Mouse (Mus musculus) midbrain, embryonic 10.5 days (tissue): ENCODE results near the gene Hand1. TPM values are rescaled to one million over a fixed set of nuclear protein-coding genes. Genes with fewer than 3 reads are reported as not detected.

Source experiments
- DNase-seq: peaks from one replicate; pipeline ENCODE4 v3.0.0-alpha.2; 2017; ENCODE audit warnings: low spot score
- H3K27ac ChIP-seq: fragments of 300-500 bp; sonication (generic); replicated peaks from 2 replicates; pipeline ENCODE4 v1.5.1; 2016; ENCODE audit warnings: mild to moderate bottlenecking
- H3K27me3 ChIP-seq: fragments of 300-500 bp; sonication (generic); 2 replicates; pipeline ENCODE4 v1.6.1; 2016; ENCODE audit warnings: low read depth, mild to moderate bottlenecking; ENCODE audit not compliant: poor library complexity, severe bottlenecking
- H3K36me3 ChIP-seq: fragments of 300-500 bp; sonication (generic); 2 replicates; pipeline ENCODE4 v1.6.1; 2016; ENCODE audit warnings: mild to moderate bottlenecking, moderate library complexity
- H3K4me1 ChIP-seq: fragments of 300-500 bp; sonication (generic); 2 replicates; pipeline ENCODE4 v1.6.1; 2016
- H3K4me3 ChIP-seq: fragments of 300-500 bp; sonication (generic); 2 replicates; pipeline ENCODE4 v1.5.1; 2016; ENCODE audit warnings: mild to moderate bottlenecking, moderate library complexity
- H3K9me3 ChIP-seq: fragments of 300-500 bp; sonication (generic); replicated peaks from 2 replicates; pipeline ENCODE4 v1.6.1; 2016; ENCODE audit warnings: mild to moderate bottlenecking
- whole genome bisulfite sequencing: fragments of 180-500 bp; shearing (Covaris S2); methylation state at CpG from one replicate; pipeline ENCODE4 v1.1.7; 2016; 5-methylcytosine and 5-hydroxymethylcytosine counted together
- polyA plus RNA-seq: library from polyadenylated mRNA; unstranded; fragments of >200 nt; fragmentation: Nextera tagmentation; extraction: Ambion mirVana; gene quantifications from 2 replicates; pipeline ENCODE4 v1.2.1, GENCODE M21; 2016

Gene Hand1
- polyA plus RNA-seq, 1 experiment from 2014 or later, result not detected

DNA sequence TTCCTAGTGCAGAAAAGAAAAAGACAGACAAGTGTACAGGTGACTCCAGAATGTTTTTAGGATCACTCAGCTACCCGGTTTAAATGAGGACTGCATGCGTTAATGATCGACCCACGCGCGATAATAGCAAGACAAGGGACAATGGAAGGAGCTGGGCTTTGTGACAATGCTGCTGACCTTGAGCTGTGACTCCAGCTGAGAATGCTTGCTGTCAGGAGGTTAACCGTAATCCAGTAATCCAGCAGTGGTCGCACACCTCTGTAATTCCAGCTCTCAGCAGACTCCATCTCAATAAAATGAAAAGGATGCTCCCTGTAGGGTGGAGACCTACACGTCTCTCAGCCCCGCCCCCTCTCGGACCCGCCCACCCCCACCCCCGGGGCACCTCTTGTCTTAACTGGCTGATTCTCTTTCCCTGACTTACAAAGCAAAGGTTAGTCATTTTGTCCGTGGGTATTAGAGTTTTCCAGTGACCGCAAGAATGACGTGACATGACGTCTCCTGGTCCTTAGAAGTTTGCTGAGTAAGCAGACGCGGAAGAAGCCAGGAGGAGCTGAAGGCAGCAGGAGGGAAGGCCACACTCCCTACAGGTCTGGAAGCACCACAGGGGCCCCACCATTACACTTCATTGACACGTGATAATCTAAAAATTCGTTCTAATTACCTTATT lies 41.6 kb downstream of the Hand1 start:
- H3K36me3 ChIP-seq, result no peaks in the 10 kb centered on the region
- peaks cover 29% of the 10 kb centered on the region for H3K4me1 ChIP-seq
- no peak overlapping the region for H3K4me3 ChIP-seq
- H3K27me3 ChIP-seq, result no peaks in the 10 kb centered on the region
- WGBS, result 33% methylated on average over 21 of the region's 21 CpGs
- H3K9me3 ChIP-seq, result no peaks in the 10 kb centered on the region
- no peak overlapping the region for H3K27ac ChIP-seq
- DNase-seq, result no peak

DNA sequence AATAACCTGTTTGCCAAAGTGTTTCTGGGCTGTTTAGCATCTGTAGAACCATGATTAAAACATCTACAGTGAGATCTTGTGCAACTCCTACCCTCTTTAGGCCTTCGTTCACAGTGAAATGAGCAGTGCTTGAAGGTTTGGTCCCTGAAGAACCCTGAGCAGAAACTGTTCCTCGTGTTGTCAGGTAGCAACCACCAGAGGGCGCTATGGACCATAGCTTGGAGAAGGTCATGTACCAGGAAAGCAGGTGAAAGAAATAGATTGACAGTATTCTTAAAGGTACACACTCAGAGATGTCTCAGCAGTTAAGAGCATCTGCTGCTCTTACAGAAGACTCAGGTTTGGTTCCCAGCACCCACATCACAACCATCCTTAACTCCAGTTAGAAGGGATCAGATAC lies 44.7 kb downstream of the Hand1 start:
- peak overlapping the region; percentile 81; the same call in 1 of the 2 replicates for H3K27ac ChIP-seq
- DNase-seq, result no peak
- H3K4me1 ChIP-seq, result peaks cover 30% of the 10 kb centered on the region
- WGBS, result 42% methylated on average over 3 of the region's 3 CpGs
- H3K36me3 ChIP-seq, result peaks cover 23% of the 10 kb centered on the region
- no peak overlapping the region for H3K4me3 ChIP-seq
- H3K27me3 ChIP-seq, result peaks cover 11% of the 10 kb centered on the region; the same call in 1 of the 2 replicates
- H3K9me3 ChIP-seq, result no peaks in the 10 kb centered on the region

DNA sequence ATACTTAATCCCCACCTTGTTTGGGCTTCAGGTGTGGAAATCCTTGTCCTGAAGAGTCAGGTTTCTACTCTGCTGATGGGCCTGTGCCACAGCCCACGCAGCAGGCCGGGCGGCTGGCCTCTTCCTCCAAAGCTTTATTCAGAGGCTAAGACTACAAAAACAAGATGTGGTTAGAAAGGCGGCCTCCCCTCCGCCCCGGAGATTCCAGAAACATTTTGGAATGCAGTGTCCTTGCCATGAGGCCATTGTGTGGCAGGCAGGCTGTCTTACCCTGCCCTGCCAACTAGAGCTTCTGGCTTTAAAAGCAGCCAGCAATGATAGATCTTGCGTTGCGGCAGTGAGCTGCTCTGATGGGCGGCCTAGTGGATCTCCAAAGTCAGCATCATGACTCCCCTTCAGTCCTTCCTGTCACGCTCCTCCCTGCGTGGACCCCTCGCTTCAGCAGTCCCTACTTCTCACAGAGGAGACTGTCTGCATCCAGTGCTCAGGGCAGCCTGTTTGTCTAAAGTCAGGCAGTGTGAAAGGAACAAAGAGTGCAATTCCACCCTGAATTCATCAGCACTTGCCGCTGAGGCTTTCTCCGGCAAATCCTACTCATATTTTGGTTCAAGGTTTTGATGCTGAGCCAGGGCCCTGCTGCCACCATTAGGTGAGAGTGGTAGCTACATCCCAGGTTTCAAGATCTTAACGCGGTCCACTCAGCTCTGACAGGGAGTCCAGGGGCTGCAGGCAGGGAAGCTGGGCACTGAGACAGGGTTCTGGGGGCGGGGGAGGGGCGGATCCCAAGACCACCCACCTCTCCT lies 45.8 kb downstream of the Hand1 start:
- WGBS, result 26% methylated on average over 18 of the region's 18 CpGs
- peak; percentile 52 for DNase-seq
- peaks cover 29% of the 10 kb centered on the region for H3K36me3 ChIP-seq

DNA sequence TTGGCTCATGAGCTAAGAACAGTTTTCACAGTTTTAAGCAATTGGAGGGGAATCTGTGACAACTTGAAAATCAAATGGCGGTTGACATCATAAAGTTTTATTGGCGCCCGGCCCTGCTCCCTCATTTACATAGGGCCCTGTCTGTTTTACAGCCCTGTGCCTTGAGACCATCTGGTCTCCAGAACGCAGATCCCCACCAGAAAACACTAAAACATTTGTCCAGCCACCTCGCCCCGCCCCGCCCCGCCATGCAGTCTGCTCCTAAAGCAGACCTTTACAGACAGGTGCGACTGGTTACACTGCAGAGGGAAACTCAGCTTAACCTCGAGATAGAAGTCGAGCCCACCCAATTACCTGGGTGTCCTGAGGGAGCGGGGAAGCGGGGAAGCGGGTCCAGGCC lies 52.8 kb downstream of the Hand1 start:
- peaks cover 36% of the 10 kb centered on the region for H3K4me1 ChIP-seq
- WGBS, result 94% methylated on average over 14 of the region's 14 CpGs
- H3K9me3 ChIP-seq, result no peaks in the 10 kb centered on the region
- no peak overlapping the region for H3K4me3 ChIP-seq
- DNase-seq, result no peak
- H3K27ac ChIP-seq, result no peak overlapping the region
- H3K36me3 ChIP-seq, result peaks cover 31% of the 10 kb centered on the region
- H3K27me3 ChIP-seq, result peaks cover 31% of the 10 kb centered on the region

More for the DNA sequence above, 45.8 kb downstream of the Hand1 start:
- Histone ChIP-seq H3K4me3 (peak overlapping the region; percentile 21; the same call in 1 of the 2 replicates), H3K27me3 (peaks cover 11% of the 10 kb centered on the region; the same call in 1 of the 2 replicates), H3K9me3 (no peaks in the 10 kb centered on the region), H3K27ac (peak overlapping the region; percentile 81), H3K4me1 (peaks cover 30% of the 10 kb centered on the region)

Other genes starting within 250 kb of the Hand1 start
- gene Galnt10, start 187.4 kb downstream of the Hand1 start, polyA plus RNA-seq, result 28.1 and 30.7 TPM in 2 replicates
- 7.2 TPM in 2 replicates for gene Sap30l, start 31.2 kb downstream of the Hand1 start, polyA plus RNA-seq
- 13.0 and 15.3 TPM in 2 replicates for gene Larp1, start 176.2 kb upstream of the Hand1 start, polyA plus RNA-seq